Comparison of ENCODE assay signal across 25 mouse cellular contexts in genomic region chr19:36237751-36238150, GRCm38 (mm10).
A peak's percentile ranks its signal among the peaks of the same experiment; 100 is the strongest.
DNase-seq lines count a peak whose midpoint lies in the region; ATAC-seq lines count a peak whose summit lies in the region.
"Had no signal": no experiment of that assay in that cellular context is flagged by ENCODE, and none has a peak within 500 bp of the region (broad histone marks: within the 10 kb centered on the region; RNA-seq: fewer than 3 reads in every experiment).

No protein-coding gene starts in this region.

- WGBS in heart, embryonic 13.5 days = 19% methylated on average over 3 of the region's 3 CpGs

- H3K4me2 ChIP-seq in heart, embryonic 13.5 days = no peak overlapping the region
- H3K4me2 ChIP-seq: embryonic facial prominence, embryonic 15.5 days; hindbrain, embryonic 15.5 days; liver, embryonic 13.5 days; neural tube, embryonic 15.5 days; stomach, embryonic 15.5 days had no signal

- H3K9me3 ChIP-seq in heart, embryonic 13.5 days = no peaks in the 10 kb centered on the region
- H3K9me3 ChIP-seq: embryonic facial prominence, embryonic 15.5 days; hindbrain, embryonic 15.5 days; liver, embryonic 13.5 days; midbrain, embryonic 10.5 days; neural tube, embryonic 15.5 days; stomach, embryonic 15.5 days had no signal

- peaks cover 24% of the 10 kb centered on the region for H3K4me1 ChIP-seq in heart, embryonic 13.5 days
- H3K4me1 ChIP-seq: embryonic facial prominence, embryonic 15.5 days; hindbrain, embryonic 15.5 days; liver, embryonic 13.5 days; midbrain, embryonic 10.5 days; neural tube, embryonic 15.5 days had no signal

- H3K9ac ChIP-seq in heart, embryonic 13.5 days = no peak overlapping the region
- H3K9ac ChIP-seq: embryonic facial prominence, embryonic 15.5 days; forebrain, postnatal 0 days; hindbrain, embryonic 15.5 days; liver, embryonic 13.5 days; neural tube, embryonic 15.5 days; stomach, embryonic 15.5 days had no signal

- ATAC-seq in heart, embryonic 13.5 days (ENCODE audit: extremely low read depth, insufficient number of reproducible peaks, low FRiP score, low TSS enrichment) = no peak
- ATAC-seq: forebrain, postnatal 0 days; midbrain, embryonic 16.5 days had no signal

- H3K36me3 ChIP-seq in heart, embryonic 13.5 days = no peaks in the 10 kb centered on the region
- H3K36me3 ChIP-seq: embryonic facial prominence, embryonic 15.5 days; hindbrain, embryonic 15.5 days; liver, embryonic 13.5 days; midbrain, embryonic 10.5 days; neural tube, embryonic 15.5 days; stomach, embryonic 15.5 days had no signal

- H3K27ac ChIP-seq in heart, embryonic 13.5 days (replicated peaks) = 0 out of 2 replicates have a peak overlapping the region, but pooled peaks have one; percentile 7
- H3K27ac ChIP-seq: embryonic facial prominence, embryonic 15.5 days; heart, adult 2 months; hindbrain, embryonic 15.5 days; kidney, postnatal 0 days; left cerebral cortex, adult 2 months; liver, embryonic 13.5 days; midbrain, embryonic 10.5 days; neural tube, embryonic 15.5 days; stomach, embryonic 15.5 days had no signal

- no peak for DNase-seq in heart, adult 9 months (ENCODE audit: low spot score in 2 of 2)
- peak; percentile 56 for DNase-seq in 3134 (ENCODE audit: extremely low read depth, insufficient read length, low spot score)
- peak; percentile 67 for DNase-seq in Muller cell, postnatal 12 days (ENCODE audit: inconsistent ontology term)
- DNase-seq in lung, postnatal 10 days = peak; percentile 28
- DNase-seq in gastrocnemius, postnatal 14 days = no peak
- DNase-seq in cerebellum, adult 11 months = no peak
- DNase-seq: adrenal gland, postnatal 10 days; cerebellum, adult 9-10 months; forebrain, postnatal 0 days; gastrocnemius, postnatal 25 days; heart, adult 2 months; kidney, adult 2 months; layer of hippocampus, adult 9-11 months; liver, embryonic 13.5 days; right cerebral cortex, adult 18-20 months; right cerebral cortex, postnatal 4 days had no signal

- no peak overlapping the region for H3K4me3 ChIP-seq in heart, embryonic 13.5 days
- H3K4me3 ChIP-seq: embryonic facial prominence, embryonic 15.5 days; heart, adult 2 months; hindbrain, embryonic 15.5 days; left cerebral cortex, adult 2 months; liver, embryonic 13.5 days; midbrain, embryonic 10.5 days; neural tube, embryonic 15.5 days; stomach, embryonic 15.5 days had no signal

- no peaks in the 10 kb centered on the region for H3K27me3 ChIP-seq in heart, embryonic 13.5 days (replicated peaks)
- H3K27me3 ChIP-seq: embryonic facial prominence, embryonic 15.5 days; hindbrain, embryonic 15.5 days; liver, embryonic 13.5 days; neural tube, embryonic 15.5 days; stomach, embryonic 15.5 days had no signal

- intact Hi-C loops in gastrocnemius, postnatal 14 days (cut with DNase I; ENCODE audit: low total_unique reads) = no loop called here

Comparison
In these comparisons a context has a peak if more than half of its experiments do, and no peak if none do; other contexts are left out.
1. DNase-seq: peak in 3134 (single experiment), Muller cell, postnatal 12 days (single experiment) and lung, postnatal 10 days (single experiment); none in heart, adult 9 months (0 of 2), gastrocnemius, postnatal 14 days (single experiment) and cerebellum, adult 11 months (single experiment).